ENCODE assay signal across 9 mouse cellular contexts in genomic region chr6:72283914-72284313, GRCm38 (mm10). TPM values are rescaled to one million over a fixed set of nuclear protein-coding genes. Genes with fewer than 3 reads are reported as not detected.
DNase-seq lines count a peak whose midpoint lies in the region; ATAC-seq and TF ChIP-seq lines count a peak whose summit lies in the region.
"Had no signal": no experiment of that assay in that cellular context is flagged by ENCODE, and none has a peak within 500 bp of the region (broad histone marks: within the 10 kb centered on the region; RNA-seq: fewer than 3 reads in every experiment).

No protein-coding gene starts in this region.

- no peak for TF ChIP-seq POLR2A in lung, adult 2 months (IDR thresholded peaks at IDR 0.05; ENCODE audit: borderline replicate concordance, extremely low read depth, low read depth, low read length)

- TF ChIP-seq CTCF in lung, adult 2 months (IDR thresholded peaks at IDR 0.05; ENCODE audit: insufficient read depth, low read length) = peak; percentile 64

- H3K4me1 ChIP-seq in lung, adult 2 months (ENCODE audit: control insufficient read depth, insufficient read depth, low read length) = peaks cover 3% of the 10 kb centered on the region; the same call in 1 of the 2 replicates
- H3K4me1 ChIP-seq: hindbrain, embryonic 15.5 days had no signal

- DNase-seq in cerebellum, adult 9-10 months = peak; percentile 55
- no peak for DNase-seq in cerebellum, adult 9-11 months
- DNase-seq in lung, adult 2 months = no peak
- no peak for DNase-seq in lung, postnatal 25 days (ENCODE audit: low spot score)
- DNase-seq in Muller cell, postnatal 12 days (ENCODE audit: inconsistent ontology term) = peak; percentile 22
- DNase-seq in gastrocnemius, postnatal 14 days = peak; percentile 33

- H3K4me3 ChIP-seq in lung, adult 2 months (replicated peaks; ENCODE audit: extremely low read depth, low read depth, low read length) = no peak overlapping the region
- H3K4me3 ChIP-seq: hindbrain, embryonic 15.5 days had no signal

- intact Hi-C loops in gastrocnemius, postnatal 14 days (cut with DNase I; ENCODE audit: low total_unique reads) = no loop called here

- ATAC-seq in megakaryocyte, adult 5-6 weeks (ENCODE audit: poor library complexity, severe bottlenecking) = peak; percentile 44; the same call in 1 of the 2 replicates
- ATAC-seq in megakaryocyte-erythroid progenitor cell, adult 5-6 weeks (replicated peaks; ENCODE audit: low FRiP score, low TSS enrichment, poor library complexity, severe bottlenecking) = no peak

- WGBS in lung, adult 2 months = 20% methylated on average over 4 of the region's 4 CpGs

RNA-seq across cellular contexts. Expression of gene Sftpb, which starts 20.5 kb away (rescaled TPM):
- 5,575 and 7,301 TPM in 2 replicates for polyA plus RNA-seq in lung, adult 2 months (2012; rRNA removed)
- not detected for total RNA-seq in gastrocnemius, postnatal 14 days (2021)
- 0.60 TPM in 1 of 2 replicates, not detected in the other for total RNA-seq in megakaryocyte, adult 5-6 weeks (2015)
- not detected in 2 replicates for total RNA-seq in megakaryocyte, adult 5-6 weeks (2017)
- not detected in 2 replicates for total RNA-seq in megakaryocyte-erythroid progenitor cell, adult 5-6 weeks (2014; fragmentation: Nextera tagmentation)
- not detected in 2 replicates for total RNA-seq in megakaryocyte-erythroid progenitor cell, adult 5-6 weeks (2017)

RNA-seq across cellular contexts. Expression of gene Atoh8, which starts 48.5 kb away (rescaled TPM):
- polyA plus RNA-seq in lung, adult 2 months (2012; rRNA removed) = 26.4 and 26.7 TPM in 2 replicates
- 1 to 10 TPM; 5.3 to 7.1 TPM for total RNA-seq in gastrocnemius, postnatal 14 days (2021)
- total RNA-seq in megakaryocyte, adult 5-6 weeks (2015) = 0.22 TPM in 1 of 2 replicates, not detected in the other
- 0.51 TPM in 1 of 2 replicates, not detected in the other for total RNA-seq in megakaryocyte, adult 5-6 weeks (2017)
- total RNA-seq in megakaryocyte-erythroid progenitor cell, adult 5-6 weeks (2014; fragmentation: Nextera tagmentation) = not detected in 2 replicates
- 0.91 TPM in 1 of 2 replicates, not detected in the other for total RNA-seq in megakaryocyte-erythroid progenitor cell, adult 5-6 weeks (2017)

Comparison
In these comparisons a context has a peak if more than half of its experiments do, and no peak if none do; other contexts are left out.
1. DNase-seq: peak in cerebellum, adult 9-10 months (single experiment), Muller cell, postnatal 12 days (single experiment) and gastrocnemius, postnatal 14 days (single experiment); none in cerebellum, adult 9-11 months (single experiment), lung, adult 2 months (single experiment) and lung, postnatal 25 days (single experiment).